Mouse (Mus musculus): ENCODE measurements around the gene Zfp58.

GRCm38 (mm10) chr13:67484424-67484811 is 15.9 kb downstream of the Zfp58 start:
- TF ChIP-seq POLR2A (IDR thresholded peaks at IDR 0.05; ENCODE audit: low read depth, low read length) (no peak), CTCF (conservative IDR thresholded peaks at IDR 0.05; ENCODE audit: insufficient read depth, insufficient read length, low read depth, low read length) (no peak)
